Mouse (Mus musculus) adrenal gland, postnatal 4 days (tissue): ENCODE data around the gene Gm45711. TPM values are rescaled to one million over a fixed set of nuclear protein-coding genes. Genes with fewer than 3 reads are reported as not detected.
"Not testable (repeated sequence)": the region's sequence is repeated elsewhere in the genome, so short reads cannot be mapped to it uniquely, and the experiment has no call there.

Experiments
- DNase-seq, 2 experiments: peaks; one replicate each; pipeline ENCODE4 v3.0.0; 2021 to 2022; ENCODE audit warnings: low spot score in 2 of 2, mixed read lengths in 2 of 2
- long read RNA-seq, 2 experiments: library from polyadenylated mRNA; stranded (forward); transcript quantifications; one replicate each; pipeline ENCODE4 v2.0.0; 2021
- total RNA-seq, 2 experiments: library from RNA; stranded (reverse); gene quantifications; 2 replicates each; pipeline ENCODE4 v1.2.3; 2021

The Gm45711 gene
- total RNA-seq: not detected
- long read RNA-seq, experiment 1: 0 reads
- long read RNA-seq, experiment 2: 0 reads

DNA sequence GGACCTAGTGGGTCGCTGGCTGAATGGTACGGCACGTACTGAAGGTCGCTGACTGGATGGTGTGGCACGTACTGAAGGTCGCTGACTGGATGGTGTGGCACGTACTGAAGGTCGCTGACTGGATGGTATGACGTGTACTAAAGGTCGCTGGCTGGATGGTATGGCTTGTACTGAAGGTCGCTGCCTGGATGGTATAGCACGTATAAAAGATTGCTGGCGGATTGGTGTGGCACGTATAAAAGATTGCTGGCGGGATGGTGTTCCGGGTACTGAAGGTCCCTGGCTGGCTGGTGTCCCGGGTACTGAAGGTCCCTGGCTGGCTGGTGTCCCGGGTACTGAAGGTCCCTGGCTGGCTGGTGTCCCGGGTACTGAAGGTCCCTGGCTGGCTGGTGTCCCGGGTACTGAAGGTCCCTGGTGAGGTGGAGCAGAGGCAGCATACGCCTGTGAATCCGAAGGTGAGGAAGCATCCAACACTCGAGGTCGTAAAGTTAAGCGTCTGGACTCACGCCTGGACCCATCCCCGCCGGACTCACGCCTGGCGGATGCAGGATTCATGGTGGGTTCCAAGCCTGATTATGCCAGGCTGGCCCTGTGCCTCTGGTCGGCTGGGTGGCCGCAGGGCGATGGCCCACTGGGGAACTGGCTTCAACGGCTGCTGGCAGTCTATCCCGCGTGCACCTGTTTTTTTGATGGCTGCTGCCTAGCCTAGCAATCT, at the start of gene Gm45711, which contains the start of gene Cmtm1:
Gene Gm45711, minus strand, starts transcription at position 641 of the 715 bp plus-strand sequence.
Gene Cmtm1, minus strand, starts transcription at position 705 of the 715 bp plus-strand sequence.
- DNase-seq: peak in 1 of 2 experiments; percentile 48

DNA sequence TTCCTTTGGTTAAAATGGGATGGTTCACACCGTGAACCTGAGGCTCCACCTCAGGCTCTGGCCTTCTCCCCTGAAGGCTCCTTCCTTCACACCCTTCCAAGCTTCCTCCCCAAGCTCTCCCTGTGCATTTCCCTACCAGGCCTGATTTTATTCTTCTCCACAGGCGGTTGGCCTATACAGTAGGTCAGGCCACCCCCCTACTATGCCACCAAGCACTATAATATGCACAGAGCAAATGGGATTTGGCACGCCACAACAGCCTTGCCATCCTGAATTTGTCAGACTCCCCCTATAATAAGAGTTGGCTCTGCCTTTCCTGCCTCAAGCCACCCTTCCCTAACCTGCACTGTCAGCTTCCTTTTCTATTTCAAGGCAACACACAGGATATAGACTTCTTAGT, 48.8 kb upstream of the Gm45711 start:
- DNase-seq: no peak

DNA sequence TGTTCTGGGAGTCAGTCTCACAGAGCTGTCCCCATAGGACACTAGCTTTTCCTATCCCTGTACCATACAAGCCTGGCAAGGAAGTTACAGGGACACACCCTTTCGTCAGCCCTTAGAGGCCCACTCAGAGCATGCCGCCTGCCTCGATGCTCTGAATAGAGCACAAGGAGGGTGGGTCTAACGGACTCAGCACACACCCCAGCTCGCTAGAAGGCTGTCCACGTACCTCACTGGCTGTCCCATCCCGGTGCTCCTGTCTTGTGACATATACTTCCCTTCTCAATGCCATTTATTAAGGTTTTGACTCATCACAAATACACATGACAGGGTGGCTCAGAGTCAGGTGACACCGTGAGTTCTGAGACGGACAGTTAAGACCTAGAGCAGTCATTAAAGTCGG, 44.6 kb upstream of the Gm45711 start:
- DNase-seq: no peak

DNA sequence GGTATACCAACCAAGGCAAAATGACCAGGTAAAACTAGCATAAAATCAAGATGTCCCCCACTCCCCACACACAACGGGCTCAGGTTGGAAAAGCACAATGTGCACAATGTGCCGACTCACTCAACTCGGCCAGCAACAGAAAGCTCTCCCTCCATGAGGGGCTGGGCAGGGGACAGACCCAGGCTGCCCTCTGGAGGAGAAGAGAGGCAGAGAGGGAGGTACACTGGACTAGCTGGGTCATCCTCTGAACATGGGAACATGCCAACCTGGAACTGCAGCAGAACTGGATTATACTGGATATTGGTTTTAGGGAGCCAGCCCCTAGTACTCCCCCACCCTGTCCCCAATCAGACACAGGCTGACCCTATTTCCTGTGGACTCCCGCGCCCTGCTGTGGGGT, 43.3 kb upstream of the Gm45711 start:
- DNase-seq: no peak

DNA sequence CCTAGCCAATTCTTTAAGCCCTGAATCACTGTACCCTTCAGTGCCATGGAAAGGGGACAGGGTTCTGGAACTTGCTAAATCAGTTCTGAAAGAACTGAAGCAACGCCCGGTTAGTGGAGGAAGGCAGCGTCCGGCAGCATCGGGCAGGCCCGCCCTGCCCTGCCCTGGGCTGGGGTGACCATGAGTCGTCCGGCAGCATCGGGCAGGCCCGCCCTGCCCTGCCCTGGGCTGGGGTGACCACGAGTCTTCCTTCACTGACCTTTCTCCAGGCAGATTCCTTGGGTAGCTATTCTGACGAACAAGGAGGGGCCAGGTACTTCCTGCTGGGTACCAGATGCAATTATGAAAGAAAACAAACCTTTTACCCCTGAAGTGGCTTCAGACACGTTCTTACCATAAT, 40.2 kb upstream of the Gm45711 start:
- no peak for DNase-seq

DNA sequence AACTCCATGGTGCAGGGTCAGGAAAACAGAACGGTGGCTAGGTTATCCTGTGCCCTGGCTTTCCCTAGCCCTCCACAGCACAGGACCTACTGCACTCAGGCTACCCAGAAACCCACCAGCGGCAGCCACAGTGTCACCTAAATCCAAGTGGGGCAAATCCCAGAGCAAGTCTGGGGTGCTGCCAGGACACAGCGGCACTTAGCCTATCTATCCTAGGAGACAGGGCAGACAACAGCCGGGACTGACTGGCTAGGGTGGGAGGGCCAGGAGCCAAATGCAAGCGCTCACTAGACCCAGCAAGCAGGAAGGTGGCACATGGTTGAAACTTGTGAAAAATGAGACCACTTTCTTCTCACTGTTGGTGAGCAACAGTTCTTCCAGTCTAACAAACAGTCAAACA, 39.1 kb upstream of the Gm45711 start:
- DNase-seq: no peak

DNA sequence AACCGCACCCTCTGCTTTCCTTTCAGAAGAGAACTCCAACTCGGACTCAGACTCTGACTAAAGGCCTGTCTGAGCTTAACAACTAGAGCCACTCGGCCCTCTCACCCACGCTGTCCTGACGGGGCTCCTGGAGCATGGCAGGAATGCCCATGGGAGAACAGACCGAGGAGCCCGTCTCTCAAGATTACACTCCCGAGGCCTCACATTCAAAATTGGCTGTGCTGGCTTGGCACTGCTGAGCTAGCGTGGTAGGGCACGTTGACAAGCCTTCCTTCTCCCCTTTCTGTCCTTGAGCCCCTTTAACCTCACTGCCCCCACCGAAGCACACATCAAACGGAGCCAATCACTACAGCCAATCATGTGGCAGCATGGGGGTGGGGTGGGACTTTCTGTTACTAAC, 36.8 kb upstream of the Gm45711 start:
- no peak for DNase-seq

DNA sequence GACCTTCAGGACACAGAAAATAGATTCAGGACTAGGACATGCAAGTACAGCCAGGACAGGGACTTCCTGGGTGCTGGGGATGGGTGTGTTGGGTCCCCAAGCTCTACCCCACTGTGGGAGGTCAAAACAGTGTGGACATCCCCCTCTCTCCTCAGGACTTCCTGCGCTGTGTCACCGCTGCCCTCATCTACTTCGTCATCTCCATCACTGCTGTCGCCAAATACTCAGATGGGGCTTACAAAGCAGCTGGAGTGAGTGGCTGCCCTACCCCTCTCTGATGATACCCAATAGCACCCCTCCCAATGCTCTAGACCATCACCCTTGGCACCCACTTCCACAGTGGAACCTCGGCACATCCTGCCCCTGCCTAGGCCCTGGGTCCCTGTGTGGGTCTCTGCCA, 34.7 kb upstream of the Gm45711 start:
- no peak for DNase-seq

DNA sequence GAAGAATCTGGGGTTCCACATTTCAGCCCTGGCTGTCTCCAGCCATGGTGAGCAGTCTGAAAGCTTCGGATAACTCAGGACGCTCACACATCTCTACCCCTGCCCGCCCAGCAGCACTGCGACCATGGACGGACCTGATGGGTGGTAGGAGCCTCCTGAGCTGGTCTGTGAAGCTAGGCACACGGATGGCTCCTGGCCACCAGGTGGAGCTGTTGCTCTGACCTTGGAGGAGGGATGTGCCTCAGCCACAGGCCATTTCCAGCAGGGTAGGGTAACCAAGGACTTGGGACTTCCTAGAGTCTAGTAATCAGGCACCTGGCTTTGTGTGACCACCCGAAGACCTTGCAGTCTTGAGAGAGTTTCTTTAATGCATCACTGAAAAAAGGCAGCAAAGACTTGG, 34.1 kb upstream of the Gm45711 start:
- peak; percentile 62 to 75 for DNase-seq

DNA sequence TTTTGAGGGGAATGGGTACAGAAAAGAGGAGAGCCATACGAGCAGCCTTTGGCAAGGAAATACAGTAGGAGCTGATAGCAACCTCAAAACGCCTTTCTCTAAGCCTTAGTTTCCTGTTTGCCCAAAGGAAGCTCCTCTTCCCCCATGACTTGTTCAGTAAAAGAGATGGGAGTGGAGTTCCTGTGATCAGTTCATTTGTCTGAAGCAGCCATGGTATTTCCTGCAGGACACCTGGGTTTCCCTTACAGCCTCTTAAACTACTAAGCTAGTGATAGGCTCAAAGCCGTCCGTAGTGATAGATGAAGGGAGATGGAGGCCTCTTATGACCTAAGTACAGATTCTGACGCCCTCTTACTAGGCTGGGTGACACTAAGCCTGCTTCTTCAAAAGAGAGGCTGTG, 32.5 kb upstream of the Gm45711 start:
- DNase-seq: no peak

DNA sequence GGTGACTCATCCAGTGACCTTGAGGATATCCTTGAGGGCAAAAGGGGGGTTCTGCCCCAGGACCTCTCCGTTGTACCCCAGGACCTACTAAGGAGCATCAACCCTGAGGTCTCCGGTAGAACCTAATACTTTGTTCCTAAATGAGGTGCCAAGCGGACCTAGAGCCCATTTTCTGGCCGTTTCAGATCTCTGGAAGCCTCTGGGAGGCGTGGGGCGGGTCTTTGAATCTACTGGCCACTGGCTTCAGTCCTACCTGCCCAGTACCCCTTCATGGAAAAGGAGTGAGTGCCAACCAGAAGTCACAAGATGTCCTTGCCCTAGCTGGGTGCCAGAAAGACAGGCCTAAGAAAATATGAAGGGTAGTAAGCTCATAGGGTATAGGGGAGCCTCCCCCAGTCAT, 31.8 kb upstream of the Gm45711 start:
- DNase-seq: no peak

DNA sequence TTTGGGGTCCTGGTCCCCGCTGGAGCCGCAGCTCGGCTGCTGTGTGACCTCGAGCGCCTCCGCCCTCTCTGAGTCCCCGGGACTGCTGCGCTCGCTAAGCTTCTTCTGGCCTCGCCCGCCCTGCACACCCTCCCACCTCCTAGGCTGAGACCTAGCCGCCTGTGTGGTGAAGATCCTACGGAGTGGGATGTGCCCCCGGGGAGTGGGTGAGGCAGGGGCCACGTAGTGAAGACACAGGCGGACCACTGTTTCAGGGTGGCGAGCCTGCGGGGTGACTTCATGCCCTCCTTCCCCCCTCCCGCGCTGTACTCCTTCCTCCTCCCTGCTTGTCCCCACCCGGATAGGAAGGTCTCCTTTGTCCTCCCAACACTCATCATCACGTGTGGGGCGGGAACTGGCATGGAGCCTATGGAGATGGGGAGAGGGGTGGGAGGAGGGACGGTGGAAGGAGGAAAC, 31.3 kb upstream of the Gm45711 start:
- DNase-seq: peak; percentile 45 to 63

DNA sequence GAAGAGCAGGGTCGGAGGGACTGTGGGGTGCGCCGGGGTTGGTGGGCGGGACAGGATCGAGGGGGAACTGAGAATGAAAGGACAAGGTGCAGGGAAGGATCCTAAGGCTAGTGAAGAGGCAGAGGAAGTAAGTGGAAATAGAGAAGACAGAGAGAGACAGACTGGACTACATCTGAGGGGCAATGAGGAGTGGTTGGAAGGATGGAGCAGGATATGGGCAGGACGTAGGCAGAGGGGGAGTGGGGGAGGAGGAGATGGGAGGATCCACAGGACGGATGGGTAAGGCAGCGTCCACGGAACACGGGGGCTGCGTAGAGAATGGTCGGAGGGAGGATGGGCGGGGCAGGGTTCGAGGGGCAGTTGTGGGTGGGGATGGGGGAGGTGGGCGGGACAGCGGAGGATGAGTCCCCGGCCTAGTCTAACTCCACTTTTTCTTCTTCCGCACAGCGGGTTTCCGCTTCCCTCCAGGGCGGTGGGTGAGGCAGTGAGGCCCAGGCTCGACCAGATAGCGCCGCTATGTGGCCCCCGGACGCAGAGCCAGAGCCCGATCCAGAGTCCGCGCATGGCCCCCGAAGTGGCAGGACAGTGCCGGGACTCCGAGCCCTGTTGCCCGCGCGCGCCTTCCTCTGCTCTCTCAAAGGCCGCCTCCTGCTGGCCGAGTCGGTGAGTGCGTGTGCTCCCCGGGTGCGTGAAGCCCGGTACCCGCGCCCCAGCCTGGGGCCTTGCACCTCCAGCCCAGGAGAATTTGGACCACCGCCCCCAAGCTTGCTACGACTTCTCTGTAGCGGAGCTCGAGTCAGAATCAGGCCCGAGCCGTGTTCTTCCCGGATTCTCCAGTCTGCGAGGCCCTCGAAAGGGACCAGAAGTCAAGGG, 30.6 kb upstream of the Gm45711 start:
- DNase-seq: peak; percentile 61 to 70

DNA sequence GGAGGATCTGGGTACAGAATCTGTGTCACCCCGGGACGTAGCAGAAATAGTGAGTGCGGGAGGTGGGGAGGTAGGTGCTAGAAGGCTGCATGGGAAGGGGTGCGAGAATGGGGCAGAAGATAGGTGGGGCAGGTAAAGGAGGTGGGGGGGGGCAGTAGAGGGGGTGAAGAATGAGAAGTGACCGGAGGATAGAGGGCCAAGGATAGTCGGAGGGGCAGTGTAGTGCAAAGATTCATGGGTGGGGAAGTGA, 30.0 kb upstream of the Gm45711 start:
- no peak for DNase-seq

DNA sequence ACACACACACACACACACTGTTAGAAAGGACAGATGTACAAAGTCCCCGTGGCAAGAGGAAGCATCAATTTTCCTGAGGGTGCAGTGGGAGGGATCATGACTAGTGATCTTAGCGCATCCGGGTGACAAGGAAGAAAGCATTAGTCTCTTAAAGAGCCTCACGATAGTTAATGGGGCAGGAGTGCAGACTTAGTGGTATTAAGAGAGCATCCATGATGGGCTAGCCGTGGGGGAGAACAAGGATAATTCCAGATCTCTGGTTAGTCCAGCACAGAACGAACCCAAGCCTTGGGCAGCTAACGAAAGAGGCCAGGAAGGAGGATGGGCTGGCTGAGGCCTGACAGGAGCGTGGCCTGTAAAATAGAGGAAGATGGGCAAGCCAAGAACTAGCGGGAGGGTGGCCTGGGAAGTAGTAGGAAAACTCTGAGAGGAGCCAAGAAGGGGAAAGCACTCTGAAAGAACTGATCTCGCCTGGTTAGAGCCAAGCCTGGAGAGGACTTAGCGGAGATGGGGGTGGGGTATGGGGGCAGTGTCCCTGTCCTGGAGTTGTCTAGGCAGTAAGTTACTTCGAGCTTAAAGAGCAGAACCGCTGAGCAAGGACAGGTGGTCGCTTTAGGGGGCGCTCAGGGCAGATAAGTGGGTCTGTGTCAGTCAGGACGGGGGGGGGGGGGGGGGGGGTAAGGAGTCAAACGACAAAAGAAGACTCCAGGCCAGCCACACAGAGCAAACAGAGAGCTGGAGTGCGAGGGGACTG, 29.5 kb upstream of the Gm45711 start, which contains the start of gene Cmtm3:
Gene Cmtm3, plus strand, starts transcription at position 182 of the 754 bp plus-strand sequence.
- DNase-seq: no peak

DNA sequence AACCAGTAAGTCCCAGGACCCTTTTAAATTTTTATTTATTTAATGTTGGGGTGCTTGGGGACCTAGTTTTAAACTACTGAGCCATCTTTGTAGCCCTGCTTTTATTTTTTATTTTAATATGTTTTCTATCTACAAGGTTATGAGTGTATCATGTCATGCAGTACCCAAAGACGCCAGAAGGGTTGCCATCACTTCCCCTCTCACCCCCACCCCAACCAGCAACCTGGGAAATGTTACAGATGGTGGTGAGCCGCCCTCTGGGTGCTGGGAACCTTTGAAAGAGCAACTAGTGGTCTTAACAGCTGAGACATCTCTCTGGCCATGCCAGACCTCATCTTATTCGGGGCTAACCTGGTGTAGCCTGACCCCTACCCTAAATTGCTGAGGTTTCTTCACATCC, 28.0 kb upstream of the Gm45711 start:
- no peak for DNase-seq

DNA sequence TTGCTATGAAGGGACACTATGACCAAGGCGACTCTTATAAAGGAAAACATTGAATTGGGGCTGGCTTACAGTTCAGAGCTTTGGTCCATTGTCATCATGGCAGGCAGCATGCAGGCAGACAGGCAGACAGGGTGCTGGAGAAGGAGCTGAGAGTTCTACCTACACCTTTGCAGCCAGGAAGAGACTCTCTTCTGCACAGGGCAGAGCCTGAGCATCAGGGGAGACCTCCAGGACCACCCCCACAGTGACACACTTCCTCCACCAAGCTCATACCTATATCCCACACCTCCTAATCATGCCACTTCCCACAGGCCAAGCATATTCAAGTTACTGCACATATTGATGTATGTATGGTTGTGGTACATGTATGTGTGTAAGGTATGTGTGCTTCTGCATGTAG, 26.9 kb upstream of the Gm45711 start:
- DNase-seq: no peak

DNA sequence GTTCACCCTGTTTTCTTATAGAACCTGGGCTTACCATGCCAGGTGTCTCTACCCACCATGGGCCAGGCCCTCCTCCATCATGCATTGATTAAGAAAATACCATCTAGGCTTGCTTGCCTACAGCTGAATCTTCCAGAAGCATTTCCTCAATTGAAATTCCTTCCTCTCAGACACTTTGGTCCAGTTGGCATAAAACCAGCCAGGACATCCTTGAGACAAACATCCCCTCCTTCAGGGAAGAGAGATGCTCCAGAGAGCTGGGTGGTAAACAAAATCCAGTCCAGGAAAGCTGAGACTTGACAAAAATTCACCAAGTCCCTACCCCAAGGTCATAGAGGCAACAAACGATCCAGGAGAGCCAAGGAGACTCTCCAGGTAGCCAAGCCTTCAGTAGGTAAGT, 24.3 kb upstream of the Gm45711 start:
- no peak for DNase-seq

DNA sequence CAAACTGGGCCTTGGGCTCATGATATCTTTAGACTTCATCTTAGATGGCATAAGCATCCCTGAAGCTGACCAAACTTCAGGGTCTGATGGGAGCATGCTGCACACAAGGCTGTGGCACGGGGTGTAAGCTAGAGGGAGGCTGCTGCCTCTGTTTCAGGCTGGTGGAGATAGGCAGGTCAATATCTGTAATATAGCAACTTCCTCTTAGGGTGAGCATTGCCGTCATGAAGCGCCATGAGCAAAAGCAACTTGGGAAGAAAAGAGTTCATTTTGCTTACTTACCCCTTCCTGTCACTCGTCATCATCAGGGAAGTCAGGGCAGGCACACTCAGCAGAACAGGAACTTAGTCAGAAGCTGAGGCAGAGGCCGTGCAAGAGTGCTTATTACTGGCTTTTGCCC, 23.9 kb upstream of the Gm45711 start:
- DNase-seq: no peak

DNA sequence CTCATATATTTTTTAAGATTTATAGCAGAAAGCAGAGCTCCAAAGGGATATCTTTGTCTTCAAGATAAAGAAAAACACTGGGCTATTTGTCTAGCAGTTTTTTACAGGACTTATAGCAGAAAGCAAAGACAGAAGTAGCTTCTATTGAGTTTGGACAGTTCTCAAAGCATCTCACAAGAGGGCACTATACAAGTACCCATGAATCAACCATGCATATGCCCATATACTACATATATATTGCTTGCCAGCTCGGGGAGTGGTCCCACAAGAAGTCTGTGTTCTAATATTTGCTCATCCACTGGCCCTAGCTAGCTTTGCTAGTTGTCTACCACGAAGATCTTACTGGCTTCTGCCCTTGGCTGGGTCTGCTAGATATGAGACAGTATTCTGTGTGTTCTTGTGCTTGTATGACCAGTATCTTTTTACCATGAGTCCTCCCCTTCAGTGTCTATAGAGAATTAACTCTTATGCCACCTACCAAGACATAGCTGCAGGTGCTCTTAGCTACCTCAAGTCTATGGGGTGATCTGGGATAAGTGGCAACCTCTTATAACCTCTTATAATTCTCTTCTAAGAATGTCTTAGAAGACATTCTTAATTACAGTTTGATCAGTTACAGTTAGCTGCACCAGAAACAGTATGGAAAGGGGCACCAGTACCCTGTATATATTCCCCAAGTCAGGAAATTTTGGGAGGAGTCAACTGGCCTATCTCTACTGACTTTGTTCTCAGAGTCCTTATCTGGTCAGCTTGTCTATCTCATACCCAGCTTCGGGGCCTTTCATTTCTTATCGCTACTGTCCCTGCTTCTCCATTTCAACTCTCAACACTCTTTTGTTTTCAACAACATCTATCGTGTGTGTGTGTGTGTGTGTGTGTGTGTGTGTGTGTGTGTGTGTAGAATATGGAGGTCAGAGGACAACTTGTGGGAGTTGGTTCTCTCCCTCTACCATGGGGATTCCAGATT, 23.1 kb upstream of the Gm45711 start:
- no peak for DNase-seq

DNA sequence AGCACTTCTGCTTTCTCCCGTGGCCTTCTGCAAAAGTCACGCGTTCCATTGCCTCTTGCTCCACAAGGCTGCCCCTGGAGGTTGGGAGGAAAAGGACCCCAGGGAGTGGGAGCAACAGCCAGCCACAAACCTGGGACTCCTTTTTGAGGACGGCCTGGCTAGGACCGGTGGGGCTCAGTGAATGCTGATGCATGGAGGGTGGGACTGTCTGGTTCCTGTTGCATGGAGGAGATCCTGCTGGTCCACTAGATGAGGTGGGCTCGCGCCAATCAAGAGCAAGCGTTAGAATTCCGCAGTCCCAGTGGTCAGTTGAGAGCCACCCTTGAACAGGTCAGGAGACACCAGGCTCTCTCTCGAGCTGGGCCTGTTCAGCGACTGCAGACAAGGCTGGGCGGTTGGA, 12.0 kb upstream of the Gm45711 start, which contains the start of gene Cmtm2b:
Gene Cmtm2b, plus strand, starts transcription at position 301 of the 400 bp plus-strand sequence.
- DNase-seq: not testable (repeated sequence)
